Mouse (Mus musculus) midbrain, embryonic 14.5 days (tissue): ENCODE data around the gene Tril. TPM values are rescaled to one million over a fixed set of nuclear protein-coding genes. Genes with fewer than 3 reads are reported as not detected.
A peak's percentile ranks its signal among the peaks of the same experiment; 100 is the strongest.

Experiments used
- ATAC-seq: fragments of 200-750 bp; cut with Nextera tagmentation; 2 replicates; pipeline ENCODE4 v1.8.0; 2017; ENCODE audit warnings: moderate number of reproducible peaks, moderate library complexity; ENCODE audit not compliant: low FRiP score, low TSS enrichment
- DNase-seq: peaks from one replicate; pipeline ENCODE4 v3.0.0-alpha.2; 2015
- H3K27ac ChIP-seq: fragments of 300-500 bp; sonication (generic); replicated peaks from 2 replicates; pipeline ENCODE4 v1.5.1; 2014; ENCODE audit warnings: mild to moderate bottlenecking, low read depth, low read length, moderate library complexity
- H3K27me3 ChIP-seq: fragments of 300-500 bp; sonication (generic); 2 replicates; pipeline ENCODE4 v1.6.1; 2014; ENCODE audit warnings: low read length, control low read depth, mixed read lengths; ENCODE audit not compliant: control insufficient read depth, insufficient read depth
- H3K36me3 ChIP-seq: fragments of 300-500 bp; sonication (generic); 2 replicates; pipeline ENCODE4 v1.6.1; 2014; ENCODE audit warnings: low read length, control low read depth; ENCODE audit not compliant: control insufficient read depth, insufficient read depth
- H3K4me1 ChIP-seq: fragments of 300-500 bp; sonication (generic); 2 replicates; pipeline ENCODE4 v1.6.1; 2014; ENCODE audit warnings: mild to moderate bottlenecking, antibody characterized with exemption, low read length, control low read depth; ENCODE audit not compliant: control insufficient read depth, insufficient read depth
- H3K4me2 ChIP-seq: fragments of 300-500 bp; sonication (generic); 2 replicates; pipeline ENCODE4 v1.6.1; 2014; ENCODE audit warnings: mild to moderate bottlenecking, low read length, moderate library complexity
- H3K4me3 ChIP-seq: fragments of 300-500 bp; sonication (generic); replicated peaks from 2 replicates; pipeline ENCODE4 v1.5.1; 2014; ENCODE audit warnings: low read depth, low read length
- H3K9ac ChIP-seq: fragments of 300-500 bp; sonication (generic); replicated peaks from 2 replicates; pipeline ENCODE4 v1.6.1; 2014; ENCODE audit warnings: mild to moderate bottlenecking, low read length, moderate library complexity
- H3K9me3 ChIP-seq: fragments of 300-500 bp; sonication (generic); 2 replicates; pipeline ENCODE4 v1.6.1; 2016; ENCODE audit warnings: low read length, control low read depth, mixed read lengths; ENCODE audit not compliant: control insufficient read depth
- WGBS: fragments of 180-500 bp; shearing (Covaris S2); extraction: QIAGEN DNeasy Blood & Tissue Kit; methylation state at CpG from one replicate; pipeline ENCODE4 v1.1.7; 2014; 5-methylcytosine and 5-hydroxymethylcytosine counted together
- polyA plus RNA-seq: library from polyadenylated mRNA; unstranded; fragments of >200 nt; fragmentation: Nextera tagmentation; extraction: Ambion mirVana; gene quantifications from 2 replicates; pipeline ENCODE4 v1.2.1, GENCODE M21; 2014

Gene Tril
- polyA plus RNA-seq: 8.4 and 12.8 TPM in 2 replicates

DNA sequence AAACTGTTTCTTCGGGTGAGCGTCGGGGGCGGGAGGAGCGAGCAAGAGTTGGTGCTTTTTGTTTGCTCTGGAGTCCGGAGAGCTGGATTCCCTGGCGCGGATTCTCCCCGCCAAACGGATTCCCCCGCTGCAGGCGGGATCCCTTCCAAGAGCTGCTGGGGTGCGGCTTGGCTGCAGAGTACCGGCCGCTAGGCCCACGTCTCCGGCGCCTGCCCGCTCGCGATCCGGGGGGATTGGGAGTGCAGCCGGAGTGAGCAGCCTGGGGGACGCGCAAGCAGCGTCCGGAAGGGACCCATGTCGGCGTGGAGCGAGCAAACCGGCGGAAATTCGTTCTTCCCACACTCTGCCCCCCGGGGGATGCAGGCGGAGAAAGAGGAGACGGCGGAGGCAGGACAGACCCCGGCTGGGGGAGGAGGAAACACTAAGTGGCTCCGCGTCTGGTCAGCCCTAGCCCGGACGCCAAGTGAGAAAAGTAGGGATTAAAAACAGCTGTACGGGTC lies at the start of gene Tril:
Gene Tril (minus strand): TSS at position 345 of the 500 bp plus-strand sequence.
- DNase-seq: peak; percentile 72
- Histone ChIP-seq H3K27ac (peak within 1 kb of the TSS; percentile 47), H3K27me3 (peaks cover 50% of the 10 kb centered on the region), H3K4me3 (peak within 1 kb of the TSS; percentile 46), H3K36me3 (no peaks in the 10 kb centered on the region), H3K9me3 (no peaks in the 10 kb centered on the region), H3K4me2 (peak within 1 kb of the TSS; percentile 67), H3K9ac (peak within 1 kb of the TSS; percentile 48), H3K4me1 (peaks cover 30% of the 10 kb centered on the region)
- under 1% methylated on average over 43 of the region's 43 CpGs for WGBS
- peak; percentile 51; the same call in 1 of the 2 replicates for ATAC-seq

DNA sequence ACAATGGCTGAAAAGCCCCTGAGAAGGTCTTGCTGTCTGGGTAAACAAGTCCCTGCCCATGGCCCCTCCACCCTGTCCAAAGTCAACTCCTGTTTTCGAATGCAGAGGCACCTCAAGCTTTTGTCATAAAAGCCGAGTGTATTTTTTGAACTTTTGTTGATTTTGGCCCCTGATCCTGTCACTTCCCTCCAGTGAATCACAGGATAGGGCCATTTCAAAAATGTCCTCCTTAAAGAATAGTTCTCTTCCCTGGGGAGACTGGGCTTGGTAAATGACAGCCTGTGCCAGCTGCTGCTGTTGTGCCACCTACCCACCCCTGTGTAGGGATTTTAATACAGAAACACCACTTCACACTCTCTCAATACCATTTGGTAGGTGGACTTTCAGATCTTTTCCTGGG lies 42.4 kb upstream of the Tril start:
- Histone ChIP-seq H3K27me3 (no peaks in the 10 kb centered on the region), H3K36me3 (no peaks in the 10 kb centered on the region), H3K9me3 (no peaks in the 10 kb centered on the region), H3K27ac (no peak overlapping the region), H3K4me2 (no peak overlapping the region), H3K4me3 (no peak overlapping the region), H3K4me1 (no peaks in the 10 kb centered on the region), H3K9ac (no peak overlapping the region)
- WGBS: 69% methylated on average over 2 of the region's 2 CpGs
- no peak for DNase-seq
- no peak for ATAC-seq

DNA sequence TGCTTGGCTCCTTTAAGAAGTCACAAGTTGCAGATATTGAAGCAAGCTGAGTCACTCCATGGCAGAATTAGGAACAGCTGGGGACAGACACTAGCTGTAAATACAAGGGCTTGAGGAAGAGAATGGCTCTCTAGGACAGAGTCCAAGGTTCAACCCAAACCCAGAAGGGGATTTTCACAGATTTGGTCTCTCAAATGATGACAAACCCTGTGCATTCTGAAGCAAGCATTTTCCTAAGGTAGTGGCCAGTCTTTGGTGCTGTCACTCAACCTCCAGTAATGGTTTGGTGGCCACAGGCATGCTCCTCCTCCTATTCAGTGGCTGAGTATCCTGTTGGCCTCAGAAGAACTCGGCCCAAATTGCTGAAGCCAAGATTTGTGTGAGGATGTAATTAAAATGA lies 38.5 kb upstream of the Tril start:
- H3K4me1 ChIP-seq: peaks cover 4% of the 10 kb centered on the region; the same call in 1 of the 2 replicates
- H3K4me2 ChIP-seq: no peak overlapping the region
- H3K27me3 ChIP-seq: no peaks in the 10 kb centered on the region
- no peak overlapping the region for H3K9ac ChIP-seq
- DNase-seq (no peak), ATAC-seq (no peak)
- H3K4me3 ChIP-seq: no peak overlapping the region
- H3K36me3 ChIP-seq: no peaks in the 10 kb centered on the region
- no peak overlapping the region for H3K27ac ChIP-seq
- H3K9me3 ChIP-seq: no peaks in the 10 kb centered on the region
- 34% methylated on average over 1 of the region's 1 CpGs for WGBS

DNA sequence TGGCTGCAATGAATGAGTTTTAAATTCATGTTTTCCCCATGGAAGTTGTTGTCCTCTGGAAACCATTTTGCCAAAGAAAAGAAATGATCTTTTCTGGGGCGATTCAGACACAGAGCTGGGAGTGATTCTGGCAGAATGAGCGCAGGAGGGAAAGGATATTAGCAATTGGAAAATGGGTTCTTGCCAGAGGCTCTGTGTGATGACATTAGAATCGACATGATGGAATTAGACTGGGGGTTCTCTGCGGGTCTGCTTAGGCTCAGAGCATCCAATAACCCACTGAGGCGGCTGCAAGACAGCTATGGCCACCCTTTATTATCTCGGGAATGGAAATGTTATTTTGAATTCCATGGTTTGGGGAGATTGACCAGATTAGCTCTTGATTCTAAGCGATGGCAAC lies 37.2 kb upstream of the Tril start:
- ATAC-seq (no peak), DNase-seq (no peak)
- H3K4me1 ChIP-seq: peaks cover 4% of the 10 kb centered on the region; the same call in 1 of the 2 replicates
- H3K4me3 ChIP-seq: no peak overlapping the region
- no peaks in the 10 kb centered on the region for H3K9me3 ChIP-seq
- no peak overlapping the region for H3K27ac ChIP-seq
- 61% methylated on average over 7 of the region's 7 CpGs for WGBS
- H3K4me2 ChIP-seq: no peak overlapping the region
- no peak overlapping the region for H3K9ac ChIP-seq
- H3K27me3 ChIP-seq: no peaks in the 10 kb centered on the region
- no peaks in the 10 kb centered on the region for H3K36me3 ChIP-seq

DNA sequence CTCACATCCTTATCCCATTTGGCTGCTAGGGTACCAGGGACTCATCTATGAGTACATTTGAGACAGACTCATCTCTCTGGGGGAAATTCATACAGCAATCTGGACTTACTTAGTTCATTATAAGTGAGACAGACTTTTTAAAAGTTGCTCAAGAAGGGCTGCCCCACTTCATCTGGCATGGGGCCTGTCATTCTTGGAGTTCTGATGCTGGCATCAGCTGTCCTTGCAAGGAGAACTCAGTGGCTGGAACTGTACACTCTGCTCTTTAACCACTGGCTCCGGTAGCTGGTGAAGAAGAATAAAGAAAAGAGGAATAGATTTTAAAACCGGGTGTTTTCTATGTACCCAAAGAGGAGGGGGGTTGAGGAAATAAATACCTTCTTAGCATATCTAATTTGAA lies 36.1 kb upstream of the Tril start:
- no peak overlapping the region for H3K4me2 ChIP-seq
- H3K36me3 ChIP-seq: no peaks in the 10 kb centered on the region
- ATAC-seq: no peak
- no peak overlapping the region for H3K4me3 ChIP-seq
- DNase-seq: no peak
- no peak overlapping the region for H3K9ac ChIP-seq
- H3K27me3 ChIP-seq: no peaks in the 10 kb centered on the region
- no peaks in the 10 kb centered on the region for H3K9me3 ChIP-seq
- H3K27ac ChIP-seq: no peak overlapping the region
- peaks cover 4% of the 10 kb centered on the region; the same call in 1 of the 2 replicates for H3K4me1 ChIP-seq
- WGBS: 90% methylated on average over 2 of the region's 2 CpGs

DNA sequence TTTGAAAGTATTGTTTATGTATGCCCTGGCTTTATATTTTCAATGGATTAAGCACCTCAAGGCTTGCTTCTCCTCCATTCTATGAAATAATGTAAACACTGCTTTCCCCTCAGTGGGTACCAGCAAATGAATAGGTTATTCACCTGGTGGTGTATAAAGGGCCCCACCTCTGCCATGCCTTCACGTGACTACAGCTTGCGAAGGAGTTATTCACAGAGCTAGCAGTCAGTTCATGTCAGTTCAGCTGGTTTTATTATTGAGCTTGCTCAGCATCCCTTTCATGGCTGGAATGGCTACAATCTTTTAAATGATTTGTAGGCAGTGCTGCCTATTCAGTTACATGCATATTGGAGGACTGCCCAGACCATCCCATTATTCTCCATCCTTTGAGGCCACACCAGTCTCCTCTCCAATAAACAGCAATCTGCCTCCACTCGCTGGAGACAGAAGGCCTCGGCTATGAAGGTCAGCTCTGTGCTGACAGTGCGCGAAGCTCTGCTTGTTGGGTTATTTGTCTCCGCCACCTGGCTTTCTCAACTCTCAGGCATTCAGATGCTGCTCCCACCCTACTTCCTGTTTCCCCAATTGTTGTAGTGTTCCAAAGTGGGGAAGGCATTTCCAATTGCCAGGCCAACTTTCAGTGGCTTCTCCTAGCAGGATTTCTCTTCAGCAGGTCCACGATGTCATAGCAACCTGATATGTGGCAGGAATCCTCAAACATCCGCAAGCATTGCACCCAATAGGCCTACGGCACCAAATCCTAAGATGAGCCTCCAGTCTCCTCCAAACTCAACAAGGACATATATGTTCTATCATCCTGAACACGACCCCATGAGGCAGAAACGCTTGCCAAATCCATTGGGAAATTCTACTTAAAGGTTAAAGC lies 34.6 kb upstream of the Tril start:
- Histone ChIP-seq H3K4me3 (no peak overlapping the region), H3K36me3 (no peaks in the 10 kb centered on the region), H3K27me3 (no peaks in the 10 kb centered on the region), H3K4me1 (peaks cover 4% of the 10 kb centered on the region; the same call in 1 of the 2 replicates), H3K9me3 (no peaks in the 10 kb centered on the region), H3K27ac (no peak overlapping the region), H3K9ac (no peak overlapping the region), H3K4me2 (no peak overlapping the region)
- 74% methylated on average over 12 of the region's 12 CpGs for WGBS
- peak; percentile 55 for DNase-seq
- no peak for ATAC-seq

DNA sequence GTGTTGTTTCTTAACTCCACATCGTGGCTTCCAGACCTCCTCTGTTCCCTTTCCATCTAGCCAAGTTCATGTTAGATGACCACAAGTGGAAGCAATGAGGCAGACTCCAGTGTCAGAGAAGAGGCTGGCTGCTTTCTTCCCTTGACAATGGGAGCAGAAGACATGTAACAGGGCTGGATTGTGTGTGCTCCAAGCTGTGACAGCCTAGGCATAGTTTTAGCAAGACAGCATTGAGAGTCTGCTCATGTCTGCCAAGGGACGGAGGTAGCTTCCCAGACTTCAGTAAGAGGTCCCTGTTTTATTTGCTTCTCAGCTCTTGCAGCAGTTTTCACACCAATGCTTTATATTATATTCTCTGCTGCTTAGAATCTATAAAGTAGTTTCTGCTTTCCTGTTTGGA lies 33.6 kb upstream of the Tril start:
- no peak overlapping the region for H3K9ac ChIP-seq
- no peaks in the 10 kb centered on the region for H3K27me3 ChIP-seq
- no peaks in the 10 kb centered on the region for H3K36me3 ChIP-seq
- no peak overlapping the region for H3K4me2 ChIP-seq
- H3K4me3 ChIP-seq: no peak overlapping the region
- WGBS: 79% methylated on average over 2 of the region's 2 CpGs
- peaks cover 4% of the 10 kb centered on the region; the same call in 1 of the 2 replicates for H3K4me1 ChIP-seq
- no peak for DNase-seq
- H3K27ac ChIP-seq: no peak overlapping the region
- ATAC-seq: no peak
- H3K9me3 ChIP-seq: no peaks in the 10 kb centered on the region

DNA sequence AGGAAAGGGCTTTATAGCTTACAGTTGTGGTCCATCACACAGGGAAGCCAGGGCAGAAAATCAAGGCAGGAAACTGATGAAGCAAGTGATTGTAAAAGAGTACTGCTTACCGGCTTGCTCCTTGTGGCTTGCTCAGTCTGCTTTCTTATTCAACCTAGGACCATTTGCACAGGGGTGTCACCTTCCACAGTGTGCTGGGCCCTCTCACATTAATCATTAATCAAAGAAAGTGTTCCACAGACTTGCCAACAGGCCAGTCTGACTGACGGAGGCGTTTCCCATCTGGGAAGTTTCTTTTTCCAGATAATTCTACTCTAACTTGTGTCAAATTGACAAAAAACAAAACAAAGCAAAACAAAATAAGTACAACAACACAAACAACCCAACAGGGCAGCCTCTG lies 32.9 kb upstream of the Tril start:
- H3K4me2 ChIP-seq: no peak overlapping the region
- H3K9ac ChIP-seq: no peak overlapping the region
- ATAC-seq: no peak
- H3K36me3 ChIP-seq: no peaks in the 10 kb centered on the region
- no peak overlapping the region for H3K4me3 ChIP-seq
- no peak overlapping the region for H3K27ac ChIP-seq
- H3K9me3 ChIP-seq: no peaks in the 10 kb centered on the region
- H3K4me1 ChIP-seq: peaks cover 4% of the 10 kb centered on the region; the same call in 1 of the 2 replicates
- WGBS: 92% methylated on average over 3 of the region's 3 CpGs
- no peak for DNase-seq
- no peaks in the 10 kb centered on the region for H3K27me3 ChIP-seq

DNA sequence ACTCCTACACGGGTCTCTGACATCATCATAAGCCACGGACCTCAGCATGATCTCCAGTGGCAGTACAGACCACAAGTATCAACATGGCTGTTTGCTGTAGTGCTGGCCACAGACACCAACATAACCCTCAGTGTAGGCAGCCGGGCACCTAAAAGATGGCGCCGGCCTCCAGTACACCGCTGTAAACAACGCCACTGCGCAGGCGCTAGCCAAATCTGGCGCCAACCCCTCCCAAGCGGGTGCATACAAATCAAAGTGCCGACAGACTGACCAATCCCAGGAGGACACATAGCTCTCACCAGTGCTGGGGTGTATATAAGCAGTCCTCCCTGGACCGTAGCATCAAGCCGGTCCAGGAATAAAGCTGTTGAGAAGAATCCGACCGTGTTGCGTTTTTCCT lies 24.0 kb upstream of the Tril start:
- H3K9ac ChIP-seq: no peak overlapping the region
- no peaks in the 10 kb centered on the region for H3K36me3 ChIP-seq
- DNase-seq: no peak
- no peak overlapping the region for H3K4me3 ChIP-seq
- no peak overlapping the region for H3K27ac ChIP-seq
- no peaks in the 10 kb centered on the region for H3K4me1 ChIP-seq
- H3K27me3 ChIP-seq: no peaks in the 10 kb centered on the region
- no peak overlapping the region for H3K4me2 ChIP-seq
- 96% methylated on average over 17 of the region's 17 CpGs for WGBS
- no peak for ATAC-seq
- no peaks in the 10 kb centered on the region for H3K9me3 ChIP-seq
